Mouse (Mus musculus) left cerebral cortex, postnatal 14 days (tissue): ENCODE data around the gene Fgfr1op. TPM values are rescaled to one million over a fixed set of nuclear protein-coding genes. Genes with fewer than 3 reads are reported as not detected.
"Not testable (repeated sequence)": the region's sequence is repeated elsewhere in the genome, so short reads cannot be mapped to it uniquely, and the experiment has no call there.

Experiments used
- DNase-seq, 2 experiments: peaks; one replicate each; pipeline ENCODE4 v3.0.0; 2021 to 2022; ENCODE audit warnings: low spot score in 2 of 2, mixed read lengths in 1 of 2
- intact Hi-C: fragments of 180-260 bp; cut with DNase I; formaldehyde crosslinking; loops from one replicate; pipeline ENCODE4 v1.15.1; 2025
- total RNA-seq, 2 experiments: library from RNA; stranded (reverse); gene quantifications; 2 replicates each; pipeline ENCODE4 v1.2.3; 2021

The Fgfr1op gene
- total RNA-seq, 2 experiments from 2014 or later, result 19.9 to 21.4 TPM

- intact Hi-C loops, DNase-seq: not testable (repeated sequence)
Observed at GRCm38 (mm10) chr17:8165977-8166376, 676 bp downstream of the Fgfr1op start.

- intact Hi-C loops, DNase-seq: not testable (repeated sequence)
Observed at GRCm38 (mm10) chr17:8166454-8166853, 1.2 kb downstream of the Fgfr1op start.

GRCm38 (mm10) chr17:8167436-8167835 is 2.1 kb downstream of the Fgfr1op start:
- DNase-seq, intact Hi-C loops: not testable (repeated sequence)

GRCm38 (mm10) chr17:8170331-8170730 is 5.0 kb downstream of the Fgfr1op start:
- DNase-seq, result no peak
- intact Hi-C loops, result no loop called here

- intact Hi-C loops, result no loop called here
- no peak for DNase-seq
Observed at GRCm38 (mm10) chr17:8171081-8171480, 5.8 kb downstream of the Fgfr1op start.

- intact Hi-C loops, result no loop called here
- DNase-seq, result no peak
Observed at GRCm38 (mm10) chr17:8177090-8177489, 11.8 kb downstream of the Fgfr1op start.

- intact Hi-C loops, result no loop called here
Observed at GRCm38 (mm10) chr17:8183815-8184214, 18.5 kb downstream of the Fgfr1op start.

GRCm38 (mm10) chr17:8184217-8184616 is 18.9 kb downstream of the Fgfr1op start:
- intact Hi-C loops, result no loop called here
- DNase-seq, result no peak

More at GRCm38 (mm10) chr17:8183815-8184214, 18.5 kb downstream of the Fgfr1op start:
- DNase-seq, result no peak

GRCm38 (mm10) chr17:8193678-8194077 is 28.4 kb downstream of the Fgfr1op start:
- DNase-seq, result peak; percentile 27 to 36
- intact Hi-C loops, result no loop called here

- intact Hi-C loops, result no loop called here
- DNase-seq, result no peak
Observed at GRCm38 (mm10) chr17:8195685-8196376, 30.5 kb downstream of the Fgfr1op start.

GRCm38 (mm10) chr17:8197652-8198051 is 32.4 kb downstream of the Fgfr1op start:
- intact Hi-C loops, result no loop called here
- peak in 1 of 2 experiments; percentile 76 for DNase-seq

- peak in 1 of 2 experiments; percentile 22 for DNase-seq
- intact Hi-C loops, result no loop called here
Observed at GRCm38 (mm10) chr17:8199067-8199935, 34.0 kb downstream of the Fgfr1op start.

- intact Hi-C loops, result no loop called here
- no peak for DNase-seq
Observed at GRCm38 (mm10) chr17:8199936-8200330, 34.6 kb downstream of the Fgfr1op start.

GRCm38 (mm10) chr17:8203487-8203886 is 38.2 kb downstream of the Fgfr1op start:
- DNase-seq, result no peak
- intact Hi-C loops, result no loop called here

GRCm38 (mm10) chr17:8205221-8205631 is 39.9 kb downstream of the Fgfr1op start:
- DNase-seq, intact Hi-C loops: not testable (repeated sequence)

- intact Hi-C loops, result no loop called here
- no peak for DNase-seq
Observed at GRCm38 (mm10) chr17:8206691-8207090, 41.4 kb downstream of the Fgfr1op start.

GRCm38 (mm10) chr17:8209696-8210095 is 44.4 kb downstream of the Fgfr1op start:
- no peak for DNase-seq
- intact Hi-C loops, result no loop called here

GRCm38 (mm10) chr17:8210170-8210569 is 44.9 kb downstream of the Fgfr1op start:
- DNase-seq, result no peak
- intact Hi-C loops, result no loop called here

GRCm38 (mm10) chr17:8210675-8211074 is 45.4 kb downstream of the Fgfr1op start:
- DNase-seq, result no peak

GRCm38 (mm10) chr17:8211399-8211798 is 46.1 kb downstream of the Fgfr1op start:
- DNase-seq, result no peak
- intact Hi-C loops, result no loop called here

More at GRCm38 (mm10) chr17:8210675-8211074, 45.4 kb downstream of the Fgfr1op start:
- intact Hi-C loops, result no loop called here
